Mouse (Mus musculus) thymus, adult 2 months (tissue): ENCODE measurements around the gene Fut11.

Experiments used
- CTCF ChIP-seq: fragments of 200-500 bp; IDR thresholded peaks from 2 replicates; pipeline ENCODE4 v1.5.1; 2012; ENCODE audit warnings: mild to moderate bottlenecking, control low read depth, low read length, moderate library complexity, borderline replicate concordance; ENCODE audit not compliant: control insufficient read depth, poor library complexity, insufficient read depth; ENCODE audit errors: extremely low read depth
- POLR2A ChIP-seq: fragments of 200-500 bp; IDR thresholded peaks from 2 replicates; pipeline ENCODE4 v1.6.1; 2012; ENCODE audit warnings: mild to moderate bottlenecking, low read length, control low read depth, moderate library complexity; ENCODE audit not compliant: control insufficient read depth, poor library complexity, insufficient read depth; ENCODE audit errors: extremely low read depth

GRCm38 (mm10) chr14:20668154-20668810 lies 26.5 kb upstream of the Fut11 start, which contains the start of gene Synpo2l:
- no peak for TF ChIP-seq CTCF
- no peak for TF ChIP-seq POLR2A
